Mouse (Mus musculus) bone marrow, adult 2 months (tissue): ENCODE data around the gene Tex47.

Source experiments
- CTCF ChIP-seq: fragments of 200-500 bp; IDR thresholded peaks from 2 replicates; pipeline ENCODE4 v1.5.1; 2011; ENCODE audit warnings: low read length, control low read depth; ENCODE audit not compliant: control insufficient read depth, insufficient read depth
- POLR2A ChIP-seq: fragments of 200-500 bp; IDR thresholded peaks from 2 replicates; pipeline ENCODE4 v1.6.1; 2011; ENCODE audit warnings: low read depth, mild to moderate bottlenecking, control low read depth, low read length, borderline replicate concordance; ENCODE audit not compliant: control insufficient read depth

DNA sequence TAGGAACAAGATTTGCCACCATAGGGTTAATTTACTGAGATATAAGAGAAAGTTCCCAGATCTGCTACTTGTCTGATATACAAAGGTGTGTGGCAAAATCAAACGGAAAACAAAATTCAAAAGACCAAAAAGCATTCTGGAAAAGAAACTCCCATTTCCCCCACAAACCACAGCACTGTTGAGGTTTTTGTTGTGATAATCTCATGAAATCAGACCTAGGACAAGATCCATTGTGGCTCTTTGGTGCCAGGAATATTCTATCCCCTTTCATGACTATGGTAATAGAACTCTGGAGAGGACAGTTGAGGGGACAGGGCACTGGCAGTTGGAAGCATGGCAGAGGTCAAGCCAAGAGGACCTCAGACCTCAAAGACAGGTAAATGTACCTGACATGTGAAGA, at the start of gene Tex47:
- TF ChIP-seq CTCF, result no peak
- TF ChIP-seq POLR2A, result no peak
